Comparison of ENCODE assay signal across 21 mouse cellular contexts in genomic region chr13:94152836-94153235, GRCm38 (mm10).
"Had no signal": no experiment of that assay in that cellular context is flagged by ENCODE, and none has a peak within 500 bp of the region (broad histone marks: within the 10 kb centered on the region; RNA-seq: fewer than 3 reads in every experiment).

No protein-coding gene starts in this region.

- DNase-seq: kidney, adult 18-20 months; kidney, adult 9 months; kidney, postnatal 14 days; kidney, postnatal 4 days; layer of hippocampus, adult 9-11 months; left cerebral cortex, postnatal 4 days; liver, postnatal 0 days; lung, embryonic 14.5 days; right cerebral cortex, adult 18-20 months; right cerebral cortex, postnatal 14 days; right cerebral cortex, postnatal 4 days; thymus, adult 2 months; thymus, postnatal 14 days; thymus, postnatal 4 days had no signal

- H3K27ac ChIP-seq: limb, embryonic 12.5 days; limb, embryonic 15.5 days; liver, embryonic 14.5 days; midbrain, embryonic 10.5 days; midbrain, embryonic 13.5 days; stomach, postnatal 0 days had no signal

- H3K4me3 ChIP-seq: limb, embryonic 12.5 days; limb, embryonic 15.5 days; megakaryocyte, embryonic 14.5 days; midbrain, embryonic 10.5 days; midbrain, embryonic 13.5 days had no signal
